Mouse (Mus musculus): ENCODE results near the gene Tprkb. TPM values are rescaled to one million over a fixed set of nuclear protein-coding genes. Genes with fewer than 3 reads are reported as not detected.
"Not testable (repeated sequence)": the region's sequence is repeated elsewhere in the genome, so short reads cannot be mapped to it uniquely, and the experiment has no call there.

Gene Tprkb
- total and polyA plus RNA-seq, 2 experiments from 2014 or later, result 33.0 to 61.4 TPM

DNA sequence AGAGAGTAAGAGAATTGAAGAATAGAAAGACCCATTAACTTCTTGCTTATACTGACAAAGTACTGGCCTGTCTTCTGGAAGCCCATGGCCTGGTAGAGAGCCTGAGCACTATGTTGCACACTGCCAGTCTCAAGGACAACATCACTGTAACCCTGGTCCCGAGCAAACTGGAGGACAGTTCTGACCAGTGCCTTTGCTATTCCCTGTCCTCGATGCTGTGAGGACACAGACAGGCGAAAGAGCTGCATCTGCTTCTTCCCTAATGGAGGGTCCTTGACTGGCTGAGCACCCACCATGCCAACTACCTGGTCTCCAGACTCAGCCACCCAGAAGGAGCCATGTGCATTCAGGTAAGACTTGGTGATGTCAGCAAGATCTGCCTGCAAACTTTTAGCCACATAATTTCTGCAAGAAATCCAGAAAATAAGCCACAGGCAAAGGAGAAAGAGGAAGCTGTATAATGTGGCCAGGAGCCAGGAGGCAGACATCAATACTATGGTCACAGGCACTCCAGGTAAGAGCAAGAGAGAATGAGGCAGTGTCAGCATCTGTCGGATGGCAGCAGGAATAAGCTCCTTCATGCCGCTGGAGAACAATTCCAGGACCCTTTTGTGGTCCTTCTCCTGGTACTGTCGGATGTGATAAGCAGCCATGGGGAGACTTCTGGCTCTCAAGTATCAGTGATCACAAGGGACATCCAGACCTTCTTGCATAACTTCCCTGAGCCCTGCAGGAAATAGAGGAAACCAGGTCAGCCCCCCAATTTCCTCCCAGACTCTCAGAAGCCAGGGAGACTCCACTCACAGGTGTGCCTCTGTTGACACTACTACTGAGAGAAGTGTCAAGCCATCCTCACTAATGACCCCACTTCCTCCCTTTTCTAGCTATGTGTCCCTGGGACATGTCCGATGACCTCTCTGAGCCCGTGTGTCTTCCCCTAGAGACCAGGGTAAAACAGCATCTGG is 43.7 kb upstream of the Tprkb start:
- H3K4me1 ChIP-seq (ENCODE audit: insufficient read depth, low read length), result no peaks in the 10 kb centered on the region
- no peaks in the 10 kb centered on the region for H3K9me3 ChIP-seq (ENCODE audit: low read length)
- TF ChIP-seq CTCF (IDR thresholded peaks at IDR 0.05; ENCODE audit: low read depth), result no peak
- H3K4me3 ChIP-seq (ENCODE audit: low read length), result no peak overlapping the region
- no peak overlapping the region for H3K9ac ChIP-seq (replicated peaks; ENCODE audit: low read length)
- no peaks in the 10 kb centered on the region for H3K36me3 ChIP-seq (ENCODE audit: insufficient read depth, low read length)
- no peak for DNase-seq (ENCODE audit: low spot score)
- H3K4me2 ChIP-seq (ENCODE audit: low read depth, low read length), result no peak overlapping the region
- H3K27me3 ChIP-seq (ENCODE audit: insufficient read depth, low read length), result no peaks in the 10 kb centered on the region
- WGBS, result 81% methylated on average over 8 of the region's 8 CpGs
- H3K27ac ChIP-seq, result no peak overlapping the region
- no peak for ATAC-seq

DNA sequence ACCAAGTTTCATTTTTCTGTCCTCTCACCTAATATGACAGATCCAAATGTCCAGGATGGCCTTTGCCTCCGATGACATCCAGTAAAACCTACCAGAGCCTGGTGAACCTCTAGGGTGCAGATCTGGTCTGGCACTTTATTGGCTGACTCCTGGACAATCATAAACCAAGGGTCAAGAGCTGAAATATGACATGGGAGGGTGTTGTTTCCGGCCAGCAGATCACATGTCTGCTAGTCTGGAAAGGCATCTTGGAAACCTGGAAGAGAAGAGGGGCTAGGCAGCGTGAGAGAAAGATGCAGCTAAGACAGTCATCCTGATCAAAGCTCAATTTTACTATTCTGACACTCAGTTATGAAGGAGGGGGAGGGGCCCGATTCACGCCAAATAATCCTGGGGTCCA is 42.7 kb upstream of the Tprkb start, which contains the start of gene Nat8f2:
Gene Nat8f2, minus strand, starts transcription at position 153 of the 400 bp plus-strand sequence.
- DNase-seq (ENCODE audit: low spot score); H3K9ac ChIP-seq (replicated peaks; ENCODE audit: low read length); H3K27ac ChIP-seq; H3K4me2 ChIP-seq (ENCODE audit: low read depth, low read length); ATAC-seq; H3K9me3 ChIP-seq (ENCODE audit: low read length); H3K36me3 ChIP-seq (ENCODE audit: insufficient read depth, low read length); H3K27me3 ChIP-seq (ENCODE audit: insufficient read depth, low read length); H3K4me3 ChIP-seq (ENCODE audit: low read length); H3K4me1 ChIP-seq (ENCODE audit: insufficient read depth, low read length): not testable (repeated sequence)
- 82% methylated on average over 5 of the region's 5 CpGs for WGBS

DNA sequence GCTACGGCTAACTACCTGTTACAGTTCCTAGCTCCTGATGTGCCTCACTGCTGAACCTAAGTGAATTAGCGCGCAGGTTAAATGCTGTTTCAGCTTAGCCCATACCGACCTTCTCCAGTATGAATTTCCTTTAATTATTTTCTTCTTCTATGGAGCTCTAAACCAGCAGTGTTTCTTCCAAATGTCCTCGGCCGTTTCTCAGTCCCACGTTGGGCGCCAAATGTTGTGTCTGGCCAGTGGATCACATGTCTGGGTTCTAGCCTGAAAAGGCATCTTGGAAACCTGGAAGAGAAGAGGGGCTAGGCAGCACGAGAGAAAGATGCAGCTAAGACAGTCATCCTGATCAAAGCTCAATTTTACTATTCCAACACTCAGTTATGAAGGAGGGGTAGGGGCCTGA is 28.4 kb upstream of the Tprkb start:
- H3K36me3 ChIP-seq (ENCODE audit: insufficient read depth, low read length); H3K9ac ChIP-seq (replicated peaks; ENCODE audit: low read length); H3K27me3 ChIP-seq (ENCODE audit: insufficient read depth, low read length); DNase-seq (ENCODE audit: low spot score); H3K4me2 ChIP-seq (ENCODE audit: low read depth, low read length); H3K27ac ChIP-seq; ATAC-seq; H3K9me3 ChIP-seq (ENCODE audit: low read length); H3K4me1 ChIP-seq (ENCODE audit: insufficient read depth, low read length); H3K4me3 ChIP-seq (ENCODE audit: low read length): not testable (repeated sequence)
- WGBS, result 94% methylated on average over 9 of the region's 9 CpGs

DNA sequence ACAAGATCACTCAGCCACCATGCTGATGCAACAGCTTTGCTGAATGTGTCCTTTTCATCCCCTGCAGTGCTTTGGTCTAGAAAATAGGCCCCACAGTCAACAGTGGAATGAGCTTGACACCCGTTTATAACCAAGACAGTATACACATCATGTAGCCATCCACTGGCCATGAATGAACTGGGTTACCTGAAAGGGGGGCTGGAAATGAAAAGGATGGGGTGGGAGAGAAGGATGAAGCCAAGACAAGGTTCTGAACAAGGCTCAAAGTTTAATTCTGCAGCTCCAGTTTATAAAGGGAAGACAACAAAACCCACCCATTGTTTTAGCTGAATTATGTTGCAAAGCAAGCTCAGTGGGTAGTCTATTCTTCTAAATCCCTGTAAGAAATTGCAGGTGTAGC is 27.4 kb upstream of the Tprkb start:
- Histone ChIP-seq H3K4me3 (ENCODE audit: low read length) (no peak overlapping the region), H3K27ac (no peak overlapping the region), H3K9ac (replicated peaks; ENCODE audit: low read length) (no peak overlapping the region), H3K27me3 (ENCODE audit: insufficient read depth, low read length) (no peaks in the 10 kb centered on the region), H3K36me3 (ENCODE audit: insufficient read depth, low read length) (no peaks in the 10 kb centered on the region), H3K4me1 (ENCODE audit: insufficient read depth, low read length) (no peaks in the 10 kb centered on the region), H3K9me3 (ENCODE audit: low read length) (no peaks in the 10 kb centered on the region), H3K4me2 (ENCODE audit: low read depth, low read length) (no peak overlapping the region)
- TF ChIP-seq CTCF (IDR thresholded peaks at IDR 0.05; ENCODE audit: low read depth), result no peak
- 79% methylated on average over 1 of the region's 1 CpGs for WGBS
- DNase-seq (ENCODE audit: low spot score) (no peak), ATAC-seq (no peak)

DNA sequence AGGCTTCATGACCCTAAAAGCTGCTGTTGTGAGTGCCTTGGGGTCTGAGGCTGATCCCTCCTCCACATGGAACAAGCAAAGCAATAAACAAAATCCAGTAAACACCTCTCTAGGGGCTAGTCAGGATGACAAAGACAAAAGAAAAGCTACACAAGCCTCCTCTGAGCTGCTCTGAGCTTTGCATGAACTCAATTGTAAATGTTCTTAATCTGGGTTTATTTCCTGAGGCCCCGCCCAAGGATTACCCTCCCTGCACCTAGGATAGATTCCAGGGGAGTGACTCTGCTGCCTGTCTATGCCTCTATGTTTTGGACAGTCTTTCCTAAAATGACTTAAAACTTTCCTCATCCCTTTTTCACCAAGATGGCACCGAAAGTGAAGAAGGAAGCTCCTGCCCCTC is 22.7 kb upstream of the Tprkb start:
- Histone ChIP-seq H3K27ac (no peak overlapping the region), H3K4me3 (ENCODE audit: low read length) (no peak overlapping the region), H3K4me1 (ENCODE audit: insufficient read depth, low read length) (no peaks in the 10 kb centered on the region), H3K36me3 (ENCODE audit: insufficient read depth, low read length) (no peaks in the 10 kb centered on the region), H3K27me3 (ENCODE audit: insufficient read depth, low read length) (no peaks in the 10 kb centered on the region), H3K4me2 (ENCODE audit: low read depth, low read length) (no peak overlapping the region), H3K9me3 (ENCODE audit: low read length) (no peaks in the 10 kb centered on the region), H3K9ac (replicated peaks; ENCODE audit: low read length) (no peak overlapping the region)
- no peak for TF ChIP-seq CTCF (IDR thresholded peaks at IDR 0.05; ENCODE audit: low read depth)
- ATAC-seq (no peak), DNase-seq (ENCODE audit: low spot score) (no peak)
- 84% methylated on average over 2 of the region's 2 CpGs for WGBS

DNA sequence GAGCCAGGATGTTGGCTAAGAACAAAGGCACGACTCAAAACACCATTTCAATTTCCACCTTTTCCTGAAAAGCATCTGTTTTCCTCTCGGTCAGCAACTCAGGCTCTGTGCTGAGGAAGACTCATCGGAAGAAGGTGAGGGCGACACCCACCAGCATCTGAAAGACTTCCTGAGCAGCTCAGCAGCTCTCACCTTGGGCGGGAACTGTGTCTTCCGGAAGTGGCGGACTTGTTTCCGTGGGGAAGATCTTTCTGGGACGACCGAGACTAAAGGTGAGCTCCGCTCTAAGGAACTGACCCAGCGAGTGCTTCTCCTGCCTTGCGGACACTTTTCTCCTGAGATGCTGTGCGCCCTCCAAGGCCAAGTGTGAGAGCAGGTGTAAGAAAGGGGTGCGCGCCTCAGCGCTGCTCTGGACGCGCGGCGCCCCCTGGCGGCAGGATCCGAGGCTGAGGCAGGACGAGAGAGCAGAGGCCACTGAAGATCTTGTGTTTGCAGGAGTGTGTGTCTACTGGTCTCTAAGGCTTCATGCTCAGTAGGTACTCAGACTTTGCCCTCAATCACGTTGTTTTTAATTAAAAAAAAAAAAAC is 16.5 kb upstream of the Tprkb start:
- 74% methylated on average over 25 of the region's 25 CpGs for WGBS
- H3K36me3 ChIP-seq (ENCODE audit: insufficient read depth, low read length); H3K4me2 ChIP-seq (ENCODE audit: low read depth, low read length); H3K9me3 ChIP-seq (ENCODE audit: low read length); H3K9ac ChIP-seq (replicated peaks; ENCODE audit: low read length); H3K27ac ChIP-seq; H3K27me3 ChIP-seq (ENCODE audit: insufficient read depth, low read length); H3K4me3 ChIP-seq (ENCODE audit: low read length); ATAC-seq; H3K4me1 ChIP-seq (ENCODE audit: insufficient read depth, low read length); DNase-seq (ENCODE audit: low spot score): not testable (repeated sequence)
- TF ChIP-seq CTCF (IDR thresholded peaks at IDR 0.05; ENCODE audit: low read depth), result peak; percentile 64

DNA sequence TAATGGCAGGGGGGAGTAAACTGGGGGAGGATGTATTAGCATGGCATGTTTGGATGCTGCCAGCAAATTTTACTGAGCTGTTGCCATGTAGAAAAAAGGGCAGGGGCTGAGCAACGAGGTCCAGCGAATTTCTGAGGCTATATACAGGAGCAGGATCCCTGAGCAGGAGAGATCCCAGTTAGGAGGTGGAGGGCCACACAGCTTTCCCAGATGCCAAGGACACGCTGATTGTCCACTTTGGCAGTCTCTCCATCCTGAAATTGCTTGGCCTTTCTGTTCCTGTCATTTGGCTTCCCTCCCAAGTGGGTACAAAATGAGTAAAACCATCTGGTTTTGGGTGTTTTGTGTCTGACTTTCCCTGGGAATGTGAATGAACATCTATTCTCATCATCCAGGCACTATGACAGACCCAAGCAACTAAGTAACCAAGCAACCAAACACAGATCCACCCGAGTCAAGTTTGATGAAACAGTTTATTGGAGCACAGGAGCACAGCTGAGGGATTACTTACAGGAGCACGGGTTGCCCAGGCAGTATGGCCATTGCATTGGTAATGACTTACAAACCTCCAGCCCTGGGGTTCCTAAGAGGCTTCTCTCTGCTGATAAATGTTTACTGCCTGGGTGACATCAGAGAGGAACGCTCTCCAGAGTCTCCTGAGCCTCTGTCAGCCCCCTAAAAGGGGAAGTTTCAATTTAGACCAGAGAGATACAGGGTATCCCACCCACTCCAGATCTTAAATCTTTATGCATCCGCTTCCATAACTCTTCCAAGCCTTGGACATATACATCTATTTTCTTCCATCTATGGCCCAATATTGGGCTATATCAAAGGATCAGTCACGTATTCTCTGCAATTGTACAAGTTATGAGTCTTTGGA is 12.8 kb upstream of the Tprkb start:
- H3K9me3 ChIP-seq (ENCODE audit: low read length); H3K4me3 ChIP-seq (ENCODE audit: low read length); H3K36me3 ChIP-seq (ENCODE audit: insufficient read depth, low read length); H3K9ac ChIP-seq (replicated peaks; ENCODE audit: low read length); H3K4me1 ChIP-seq (ENCODE audit: insufficient read depth, low read length); H3K27ac ChIP-seq; H3K4me2 ChIP-seq (ENCODE audit: low read depth, low read length); H3K27me3 ChIP-seq (ENCODE audit: insufficient read depth, low read length): not testable (repeated sequence)
- ATAC-seq, result peak; percentile 64
- WGBS, result 59% methylated on average over 7 of the region's 8 CpGs
- peak; percentile 12 for DNase-seq (ENCODE audit: low spot score)
